Mouse (Mus musculus) spleen, adult 2 months (tissue): Measurements from ENCODE around the gene Cpne5.
A peak's percentile ranks its signal among the peaks of the same experiment; 100 is the strongest.

Experiments
- CTCF ChIP-seq: fragments of 200-500 bp; IDR thresholded peaks from 2 replicates; pipeline ENCODE4 v1.5.1; 2011; ENCODE audit warnings: mild to moderate bottlenecking, inconsistent platforms; ENCODE audit not compliant: insufficient read depth, insufficient read length, insufficient replicate concordance; ENCODE audit errors: extremely low read depth
- POLR2A ChIP-seq: fragments of 200-500 bp; IDR thresholded peaks from 2 replicates; pipeline ENCODE4 v1.6.1; 2011; ENCODE audit warnings: low read depth, low read length, inconsistent platforms

DNA sequence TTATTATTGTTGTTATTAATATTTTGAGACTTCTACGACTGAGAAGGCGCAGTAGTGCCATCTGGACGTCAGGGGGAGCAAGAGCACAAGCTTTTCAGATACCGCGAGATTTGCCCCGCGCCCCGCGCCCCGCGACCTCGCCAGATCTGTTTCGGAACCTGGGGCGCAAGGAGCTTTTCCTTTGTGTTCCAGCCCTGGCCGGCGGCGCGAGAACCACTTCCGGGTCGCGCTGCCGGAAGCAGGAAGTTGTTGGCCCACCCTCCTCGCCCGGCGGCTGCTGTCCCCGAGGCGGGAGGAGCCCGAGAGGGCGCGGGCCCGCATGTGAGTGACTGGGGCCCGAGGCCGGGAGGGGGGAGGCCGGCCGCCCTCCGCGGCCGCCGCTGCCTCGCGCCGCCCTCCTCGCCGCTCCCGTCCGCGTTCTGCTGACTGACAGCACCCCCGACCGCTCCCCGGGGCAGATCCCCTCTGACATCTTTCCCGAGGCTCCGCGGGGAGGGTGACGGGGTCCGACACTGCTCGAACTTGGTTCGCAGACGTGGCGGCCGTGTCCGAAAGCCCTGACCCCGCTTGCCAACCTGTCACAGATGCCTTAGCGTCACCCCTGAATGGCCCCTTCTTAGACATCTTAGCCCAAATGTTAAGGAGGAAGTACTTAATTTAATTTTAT is 30.8 kb upstream of the Cpne5 start, which contains the start of gene BC004004:
- TF ChIP-seq POLR2A (peak; percentile 60), CTCF (peak; percentile 61; the same call in 1 of the 2 replicates)
